In the genomic region with DNA sequence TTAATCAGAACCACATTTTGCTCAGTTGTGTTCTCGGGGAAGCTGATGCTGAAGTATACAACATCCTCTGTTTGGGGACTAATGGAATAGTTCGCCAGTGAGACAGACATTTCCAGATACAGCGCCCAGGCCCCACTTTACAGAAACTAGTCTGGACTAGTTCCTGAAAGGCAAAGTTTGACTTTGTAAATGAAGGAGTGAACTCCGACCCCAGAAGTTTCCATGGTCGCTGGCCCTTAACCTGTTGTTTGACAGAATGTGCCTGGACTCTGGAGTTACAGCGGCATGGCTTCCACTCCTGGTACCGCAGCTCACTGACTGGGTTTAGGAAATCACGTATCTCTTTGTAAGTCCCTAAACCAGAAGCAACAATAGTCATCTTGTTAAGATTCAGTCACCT, we compare ENCODE assay signal across 22 mouse cellular contexts.
DNase-seq lines count a peak whose midpoint lies in the region; ATAC-seq and TF ChIP-seq lines count a peak whose summit lies in the region.
"Had no signal": no experiment of that assay in that cellular context is flagged by ENCODE, and none has a peak within 500 bp of the region (broad histone marks: within the 10 kb centered on the region; RNA-seq: fewer than 3 reads in every experiment).

No protein-coding gene starts in this region.

- TF ChIP-seq POLR2A in thymus, adult 2 months (IDR thresholded peaks at IDR 0.05; ENCODE audit: control insufficient read depth, extremely low read depth, insufficient read depth, low read length, poor library complexity) = no peak

- H3K4me2 ChIP-seq in kidney, embryonic 14.5 days (replicated peaks; ENCODE audit: low read depth, low read length) = no peak overlapping the region
- H3K4me2 ChIP-seq in liver, embryonic 15.5 days = no peak overlapping the region
- H3K4me2 ChIP-seq in liver, embryonic 12.5 days = no peak overlapping the region
- H3K4me2 ChIP-seq: hindbrain, embryonic 15.5 days; limb, embryonic 12.5 days; midbrain, embryonic 12.5 days had no signal

- no peak overlapping the region for H3K27ac ChIP-seq in kidney, embryonic 14.5 days (ENCODE audit: low read depth, low read length)
- no peak overlapping the region for H3K27ac ChIP-seq in liver, embryonic 15.5 days (replicated peaks)
- H3K27ac ChIP-seq in liver, embryonic 12.5 days = no peak overlapping the region
- H3K27ac ChIP-seq in thymus, adult 2 months (ENCODE audit: control insufficient read depth, insufficient read depth, low read length) = no peak overlapping the region
- H3K27ac ChIP-seq: forebrain, embryonic 10.5 days; hindbrain, embryonic 15.5 days; midbrain, embryonic 12.5 days had no signal

- no peak overlapping the region for H3K9ac ChIP-seq in kidney, embryonic 14.5 days (ENCODE audit: low read depth, low read length)
- H3K9ac ChIP-seq in liver, embryonic 15.5 days = no peak overlapping the region
- no peak overlapping the region for H3K9ac ChIP-seq in liver, embryonic 12.5 days
- H3K9ac ChIP-seq: hindbrain, embryonic 15.5 days; limb, embryonic 12.5 days; midbrain, embryonic 12.5 days had no signal

- peaks cover 4% of the 10 kb centered on the region for H3K4me1 ChIP-seq in kidney, embryonic 14.5 days (ENCODE audit: control insufficient read depth, insufficient read depth, low read length)
- no peaks in the 10 kb centered on the region for H3K4me1 ChIP-seq in liver, embryonic 15.5 days (replicated peaks)
- H3K4me1 ChIP-seq in liver, embryonic 12.5 days = peaks cover 12% of the 10 kb centered on the region
- peaks cover 7% of the 10 kb centered on the region; the same call in 1 of the 2 replicates for H3K4me1 ChIP-seq in thymus, adult 2 months (replicated peaks; ENCODE audit: control insufficient read depth, insufficient read depth, low read length)
- H3K4me1 ChIP-seq: hindbrain, embryonic 15.5 days; midbrain, embryonic 12.5 days had no signal

- 72% methylated on average over 8 of the region's 8 CpGs for WGBS in kidney, embryonic 14.5 days
- 63% methylated on average over 8 of the region's 8 CpGs for WGBS in liver, embryonic 15.5 days (ENCODE audit: insufficient replicate concordance)
- 69% methylated on average over 8 of the region's 8 CpGs for WGBS in liver, embryonic 12.5 days (ENCODE audit: insufficient replicate concordance)
- 95% methylated on average over 8 of the region's 8 CpGs for WGBS in thymus, adult 2 months

- peak; percentile 56 for DNase-seq in kidney, adult 11 months
- peak; percentile 41 for DNase-seq in kidney, postnatal 10 days
- peak; percentile 59 for DNase-seq in yolk sac, embryonic 10.5 days (ENCODE audit: low spot score)
- DNase-seq in layer of hippocampus, adult 8-10 months (ENCODE audit: low spot score in 2 of 2) = no peak
- no peak for DNase-seq in thymus, adult 2 months
- DNase-seq: adrenal gland, postnatal 36 days; cerebellum, adult 9-10 months; gastrocnemius, postnatal 25 days; heart, postnatal 4 days; lung, adult 2 months; lung, postnatal 14 days; thymus, postnatal 14 days had no signal

- no peak for ATAC-seq in kidney, embryonic 14.5 days (ENCODE audit: low FRiP score, low TSS enrichment)
- peak; percentile 37; the same call in 1 of the 2 replicates for ATAC-seq in liver, embryonic 15.5 days (ENCODE audit: insufficient read depth)
- no peak for ATAC-seq in liver, embryonic 12.5 days
- ATAC-seq: CD4-positive, CD25-positive, alpha-beta regulatory T cell, adult 4 months; forebrain, embryonic 16.5 days; Patski had no signal

- no peak for TF ChIP-seq CTCF in thymus, adult 2 months (IDR thresholded peaks at IDR 0.05; ENCODE audit: borderline replicate concordance, control insufficient read depth, extremely low read depth, insufficient read depth, low read length, poor library complexity)

- no peaks in the 10 kb centered on the region for H3K9me3 ChIP-seq in kidney, embryonic 14.5 days (ENCODE audit: control insufficient read depth, low read length)
- H3K9me3 ChIP-seq in liver, embryonic 15.5 days (replicated peaks) = no peaks in the 10 kb centered on the region
- H3K9me3 ChIP-seq in liver, embryonic 12.5 days (replicated peaks) = no peaks in the 10 kb centered on the region
- H3K9me3 ChIP-seq: forebrain, embryonic 10.5 days; hindbrain, embryonic 15.5 days; limb, embryonic 12.5 days; midbrain, embryonic 12.5 days had no signal

- no peak overlapping the region for H3K4me3 ChIP-seq in kidney, embryonic 14.5 days (ENCODE audit: low read length)
- H3K4me3 ChIP-seq in liver, embryonic 15.5 days (replicated peaks) = no peak overlapping the region
- no peak overlapping the region for H3K4me3 ChIP-seq in liver, embryonic 12.5 days
- H3K4me3 ChIP-seq in thymus, adult 2 months (ENCODE audit: control insufficient read depth, insufficient read depth, low read length) = no peak overlapping the region
- H3K4me3 ChIP-seq: forebrain, embryonic 10.5 days; hindbrain, embryonic 15.5 days; limb, embryonic 12.5 days; midbrain, embryonic 12.5 days had no signal

- no peaks in the 10 kb centered on the region for H3K36me3 ChIP-seq in kidney, embryonic 14.5 days (ENCODE audit: control insufficient read depth, insufficient read depth, low read length)
- no peaks in the 10 kb centered on the region for H3K36me3 ChIP-seq in liver, embryonic 15.5 days (replicated peaks)
- H3K36me3 ChIP-seq in liver, embryonic 12.5 days = no peaks in the 10 kb centered on the region
- H3K36me3 ChIP-seq in thymus, adult 2 months (ENCODE audit: control insufficient read depth, insufficient read depth, low read length) = no peaks in the 10 kb centered on the region
- H3K36me3 ChIP-seq: forebrain, embryonic 10.5 days; hindbrain, embryonic 15.5 days; limb, embryonic 12.5 days; midbrain, embryonic 12.5 days had no signal

- no peaks in the 10 kb centered on the region for H3K27me3 ChIP-seq in kidney, embryonic 14.5 days (ENCODE audit: control insufficient read depth, insufficient read depth, low read length)
- H3K27me3 ChIP-seq in liver, embryonic 15.5 days = no peaks in the 10 kb centered on the region
- no peaks in the 10 kb centered on the region; the same call in 1 of the 2 replicates for H3K27me3 ChIP-seq in liver, embryonic 12.5 days (replicated peaks)
- H3K27me3 ChIP-seq in thymus, adult 2 months (ENCODE audit: control insufficient read depth, insufficient read depth, low read length) = no peaks in the 10 kb centered on the region
- H3K27me3 ChIP-seq: hindbrain, embryonic 15.5 days; limb, embryonic 12.5 days; midbrain, embryonic 12.5 days; Patski had no signal

Comparison
In these comparisons a context has a peak if more than half of its experiments do, and no peak if none do; other contexts are left out.
1. DNase-seq: peak in kidney, adult 11 months (single experiment), kidney, postnatal 10 days (single experiment) and yolk sac, embryonic 10.5 days (single experiment); none in layer of hippocampus, adult 8-10 months (0 of 2) and thymus, adult 2 months (single experiment).